Mouse (Mus musculus): ENCODE measurements around the gene Gm20911. TPM values are rescaled to one million over a fixed set of nuclear protein-coding genes. Genes with fewer than 3 reads are reported as not detected.
"Not testable (repeated sequence)": the region's sequence is repeated elsewhere in the genome, so short reads cannot be mapped to it uniquely, and the experiment has no call there.

Gene Gm20911
- not detected in 2 replicates for polyA plus RNA-seq (2014; fragmentation: Nextera tagmentation; extraction: Ambion mirVana)

DNA sequence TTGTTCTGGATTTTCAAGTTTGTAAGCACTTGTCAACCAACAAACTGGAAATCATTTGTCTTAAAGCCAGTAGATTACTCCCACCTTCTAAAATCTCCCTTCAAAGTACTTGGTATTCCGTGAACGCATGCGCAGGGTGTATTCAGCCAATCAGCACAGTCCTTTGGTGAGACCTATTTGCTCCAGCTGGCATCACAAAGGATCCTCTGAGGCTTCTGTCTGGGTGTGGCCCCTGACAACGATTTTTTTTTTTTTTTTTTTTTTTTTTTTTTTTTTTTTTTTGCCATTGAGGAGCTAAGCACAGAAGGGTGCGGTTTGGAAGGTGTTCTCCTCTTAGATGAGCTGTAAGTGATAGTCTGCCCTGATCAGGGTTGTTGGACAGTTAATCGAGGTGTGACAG lies at the start of gene Gm20911:
Gene Gm20911 (plus strand): TSS at position 301 of the 400 bp plus-strand sequence.
- H3K4me3 ChIP-seq (ENCODE audit: low read depth, low read length); H3K9ac ChIP-seq (replicated peaks; ENCODE audit: low read length); ATAC-seq (replicated peaks; ENCODE audit: insufficient number of reproducible peaks, low FRiP score, low TSS enrichment, low read depth); H3K4me1 ChIP-seq (ENCODE audit: control insufficient read depth, insufficient read depth, low read length); H3K27me3 ChIP-seq (ENCODE audit: control insufficient read depth, insufficient read depth, low read length); DNase-seq (ENCODE audit: low spot score); H3K4me2 ChIP-seq (ENCODE audit: low read depth, low read length); H3K9me3 ChIP-seq (replicated peaks; ENCODE audit: control insufficient read depth, low read length); H3K36me3 ChIP-seq (replicated peaks; ENCODE audit: control insufficient read depth, insufficient read depth, low read depth, low read length); H3K27ac ChIP-seq (replicated peaks; ENCODE audit: low read depth, low read length): not testable (repeated sequence)
- WGBS = no CpG with 5 or more reads among the region's 6 CpGs

Measured in embryonic facial prominence, embryonic 11.5 days (tissue).